Mouse (Mus musculus) liver, adult 2 months (tissue): ENCODE results near the gene Myh7. TPM values are rescaled to one million over a fixed set of nuclear protein-coding genes. Genes with fewer than 3 reads are reported as not detected.

Source experiments
- DNase-seq: peaks from one replicate; pipeline ENCODE4 v3.0.0-alpha.2; 2011; ENCODE audit warnings: low read depth, low spot score; ENCODE audit errors: extremely low read depth
- H3K27ac ChIP-seq: fragments of 200-500 bp; replicated peaks from 2 replicates; pipeline ENCODE4 v1.5.1; 2012; ENCODE audit warnings: low read depth, mild to moderate bottlenecking, control low read depth, inconsistent platforms, low read length; ENCODE audit not compliant: insufficient read depth
- H3K27me3 ChIP-seq: fragments of 200-500 bp; 2 replicates; pipeline ENCODE4 v1.6.1; 2012; ENCODE audit warnings: mild to moderate bottlenecking, moderate library complexity, low read length, inconsistent platforms; ENCODE audit not compliant: control insufficient read depth, insufficient read depth
- H3K36me3 ChIP-seq: fragments of 200-500 bp; 2 replicates; pipeline ENCODE4 v1.6.1; 2012; ENCODE audit warnings: low read length, inconsistent platforms; ENCODE audit not compliant: control insufficient read depth, insufficient read depth
- H3K4me1 ChIP-seq: fragments of 200-500 bp; 2 replicates; pipeline ENCODE4 v1.6.1; 2011; ENCODE audit warnings: low read length; ENCODE audit not compliant: control insufficient read depth, insufficient read depth
- H3K4me3 ChIP-seq: fragments of 200-500 bp; 2 replicates; pipeline ENCODE4 v1.5.1; 2011; ENCODE audit warnings: low read depth, mild to moderate bottlenecking, control low read depth, low read length, moderate library complexity; ENCODE audit not compliant: insufficient read depth
- H3K79me2 ChIP-seq: fragments of 200-500 bp; 2 replicates; pipeline ENCODE4 v1.6.1; 2012; ENCODE audit warnings: inconsistent platforms, mild to moderate bottlenecking, low read length, moderate library complexity; ENCODE audit not compliant: control insufficient read depth, insufficient read depth
- H3K9ac ChIP-seq: fragments of 200-500 bp; 2 replicates; pipeline ENCODE4 v1.6.1; 2012; ENCODE audit warnings: low read depth, mild to moderate bottlenecking, control low read depth, inconsistent platforms, low read length
- CTCF ChIP-seq: fragments of 200-500 bp; IDR thresholded peaks from 2 replicates; pipeline ENCODE4 v1.5.1; 2011; ENCODE audit warnings: low read depth, low read length, control low read depth
- POLR2A ChIP-seq: fragments of 200-500 bp; IDR thresholded peaks from 2 replicates; pipeline ENCODE4 v1.6.1; 2011; ENCODE audit warnings: low read length, control low read depth; ENCODE audit not compliant: insufficient read depth; ENCODE audit errors: extremely low read depth
- WGBS: fragments of 180-500 bp; shearing (Covaris S2); methylation state at CpG from one replicate; pipeline ENCODE4 v1.1.7; 2018; 5-methylcytosine and 5-hydroxymethylcytosine counted together
- polyA plus RNA-seq: library from polyadenylated mRNA; depleted of rRNA; stranded (reverse); fragments of >200 nt; gene quantifications from 2 replicates; pipeline ENCODE4 v1.2.3, GENCODE M21; 2012; rRNA removed
- total RNA-seq: library from RNA; depleted of rRNA; stranded (reverse); fragments of >200 nt; gene quantifications from 2 replicates; pipeline ENCODE4 v1.2.3, GENCODE M21; 2014; rRNA removed

Myh7 gene
- total and polyA plus RNA-seq, 2 experiments, result 1.5 TPM; not detected in 1

DNA sequence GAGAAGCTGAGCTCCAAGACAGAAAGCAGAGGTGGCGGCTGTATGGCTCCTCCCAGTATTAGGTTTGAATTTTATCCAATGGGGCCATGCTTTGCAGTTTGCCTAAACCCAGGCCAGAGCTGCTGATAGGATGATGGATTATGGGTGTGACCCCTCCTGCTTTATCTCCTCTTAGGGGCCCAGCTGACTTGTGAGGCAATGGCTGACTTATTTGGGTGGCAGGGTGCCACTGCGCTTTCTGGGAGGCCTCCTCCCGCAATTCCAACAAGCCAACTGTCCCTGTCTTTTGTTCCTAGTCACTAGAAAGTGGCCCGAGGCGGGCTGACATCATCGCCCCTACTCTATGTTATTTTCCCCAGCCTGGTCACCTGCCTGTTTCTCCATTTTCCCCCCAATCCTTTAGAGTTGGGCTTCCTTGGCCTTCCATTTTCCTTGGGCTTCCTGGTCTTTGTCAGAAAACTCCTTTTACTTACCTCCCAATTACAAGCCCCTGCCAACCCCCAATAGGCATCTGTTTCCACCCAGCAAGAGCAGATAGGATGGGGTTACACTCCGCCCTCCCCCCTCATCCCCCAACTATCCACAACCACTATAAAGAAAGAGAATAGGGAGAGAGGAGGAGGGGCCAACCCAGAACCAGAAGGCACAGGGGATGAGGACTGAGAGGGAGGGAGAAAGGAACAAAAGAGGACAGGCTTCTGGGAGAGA lies 69.6 kb downstream of the Myh7 start:
- no peak for DNase-seq
- 52% methylated on average over 7 of the region's 7 CpGs for WGBS
- Histone ChIP-seq H3K4me3 (no peak overlapping the region), H3K27me3 (peaks cover 16% of the 10 kb centered on the region), H3K36me3 (no peaks in the 10 kb centered on the region), H3K9ac (no peak overlapping the region), H3K79me2 (no peaks in the 10 kb centered on the region), H3K27ac (no peak overlapping the region), H3K4me1 (no peaks in the 10 kb centered on the region)
- no peak for TF ChIP-seq CTCF
- no peak for TF ChIP-seq POLR2A

Other genes starting within 250 kb of the Myh7 start
- 1.0 and 1.8 TPM in 2 replicates for gene Slc7a8, start 212.7 kb downstream of the Myh7 start, total RNA-seq
- 2.2 and 2.9 TPM in 2 replicates for gene Slc7a8, start 212.7 kb downstream of the Myh7 start, polyA plus RNA-seq
- gene Rnf212b, start 180.5 kb downstream of the Myh7 start, total RNA-seq, result not detected in 2 replicates
- not detected in 2 replicates for gene Rnf212b, start 180.5 kb downstream of the Myh7 start, polyA plus RNA-seq
- 1.9 and 2.5 TPM in 2 replicates for gene Homez, start 123.7 kb downstream of the Myh7 start, total RNA-seq
- 2.1 and 3.3 TPM in 2 replicates for gene Homez, start 123.7 kb downstream of the Myh7 start, polyA plus RNA-seq
- 4.9 and 6.4 TPM in 2 replicates for gene Ppp1r3e, start 117.1 kb downstream of the Myh7 start, total RNA-seq
- gene Ppp1r3e, start 117.1 kb downstream of the Myh7 start, polyA plus RNA-seq, result 7.5 and 8.7 TPM in 2 replicates
- 14.1 and 17.2 TPM in 2 replicates for gene Bcl2l2, start 111.2 kb downstream of the Myh7 start, total RNA-seq
- 17.3 and 19.5 TPM in 2 replicates for gene Bcl2l2, start 111.2 kb downstream of the Myh7 start, polyA plus RNA-seq
- gene Gm20521, start 111.2 kb downstream of the Myh7 start, total RNA-seq, result 0.13 TPM in 1 of 2 replicates, not detected in the other
- gene Gm20521, start 111.2 kb downstream of the Myh7 start, polyA plus RNA-seq, result 7.9 TPM in 1 of 2 replicates, not detected in the other
- 29.7 and 37.8 TPM in 2 replicates for gene Pabpn1, start 102.1 kb downstream of the Myh7 start, total RNA-seq
- gene Pabpn1, start 102.1 kb downstream of the Myh7 start, polyA plus RNA-seq, result 65.4 and 89.4 TPM in 2 replicates
- gene Slc22a17, start 81.5 kb downstream of the Myh7 start, total RNA-seq, result 0.46 and 0.81 TPM in 2 replicates
- gene Slc22a17, start 81.5 kb downstream of the Myh7 start, polyA plus RNA-seq, result 1.4 and 2.7 TPM in 2 replicates
- under 0.01 and 0.20 TPM in 2 replicates for gene Efs, start 68.5 kb downstream of the Myh7 start, total RNA-seq
- gene Efs, start 68.5 kb downstream of the Myh7 start, polyA plus RNA-seq, result 0.13 and 0.15 TPM in 2 replicates
- not detected in 2 replicates for gene Il25, start 61.9 kb downstream of the Myh7 start, total RNA-seq
- not detected in 2 replicates for gene Il25, start 61.9 kb downstream of the Myh7 start, polyA plus RNA-seq
- gene Cmtm5, start 58.4 kb downstream of the Myh7 start, total RNA-seq, result not detected in 2 replicates
- not detected in 2 replicates for gene Cmtm5, start 58.4 kb downstream of the Myh7 start, polyA plus RNA-seq
- 0.60 TPM in 1 of 2 replicates, not detected in the other for gene Myh6, start 27.7 kb downstream of the Myh7 start, total RNA-seq
- 0.02 and 0.04 TPM in 2 replicates for gene Myh6, start 27.7 kb downstream of the Myh7 start, polyA plus RNA-seq
- gene Gm17428, start 17.7 kb downstream of the Myh7 start, total RNA-seq, result not detected in 2 replicates
- not detected in 2 replicates for gene Gm17428, start 17.7 kb downstream of the Myh7 start, polyA plus RNA-seq
- 25.8 and 26.9 TPM in 2 replicates for gene Ngdn, start 20.8 kb upstream of the Myh7 start, total RNA-seq
- 6.9 and 8.1 TPM in 2 replicates for gene Ngdn, start 20.8 kb upstream of the Myh7 start, polyA plus RNA-seq
- gene Zfhx2, start 97.7 kb upstream of the Myh7 start, total RNA-seq, result 1.5 and 1.7 TPM in 2 replicates
- 1.4 and 1.7 TPM in 2 replicates for gene Zfhx2, start 97.7 kb upstream of the Myh7 start, polyA plus RNA-seq
- gene Thtpa, start 100.2 kb upstream of the Myh7 start, total RNA-seq, result 14.6 and 15.4 TPM in 2 replicates
- 8.7 and 10.9 TPM in 2 replicates for gene Thtpa, start 100.2 kb upstream of the Myh7 start, polyA plus RNA-seq
- gene Ap1g2, start 112.0 kb upstream of the Myh7 start, total RNA-seq, result 4.9 and 5.4 TPM in 2 replicates
- gene Ap1g2, start 112.0 kb upstream of the Myh7 start, polyA plus RNA-seq, result 8.7 and 15.6 TPM in 2 replicates
- not detected in 2 replicates for gene Jph4, start 122.3 kb upstream of the Myh7 start, total RNA-seq
- gene Jph4, start 122.3 kb upstream of the Myh7 start, polyA plus RNA-seq, result not detected in 2 replicates
- gene Dhrs2, start 227.4 kb upstream of the Myh7 start, total RNA-seq, result not detected in 2 replicates
- not detected in 2 replicates for gene Dhrs2, start 227.4 kb upstream of the Myh7 start, polyA plus RNA-seq